Mouse (Mus musculus) macrophage (primary cell): ENCODE data around the gene Tango2. TPM values are rescaled to one million over a fixed set of nuclear protein-coding genes. Genes with fewer than 3 reads are reported as not detected.
"Not testable (repeated sequence)": the region's sequence is repeated elsewhere in the genome, so short reads cannot be mapped to it uniquely, and the experiment has no call there.

Source experiments
- H3K27ac ChIP-seq: fragments of 350-480 bp; formaldehyde crosslinking; 2 replicates; pipeline ENCODE4 v1.9.0; 2021
- H3K36me3 ChIP-seq: fragments of 350-480 bp; formaldehyde crosslinking; 2 replicates; pipeline ENCODE4 v1.9.0; 2021; ENCODE audit errors: inconsistent target
- H3K4me3 ChIP-seq: fragments of 350-480 bp; formaldehyde crosslinking; 2 replicates; pipeline ENCODE4 v1.9.0; 2021; ENCODE audit errors: inconsistent target
- H3K79me2 ChIP-seq: fragments of 350-480 bp; formaldehyde crosslinking; 2 replicates; pipeline ENCODE4 v1.9.0; 2021; ENCODE audit errors: inconsistent target
- WGBS: methylation state at CpG from one replicate; pipeline ENCODE4 v1.1.7; 2026; ENCODE audit warnings: inconsistent platforms; ENCODE audit not compliant: missing documents; 5-methylcytosine and 5-hydroxymethylcytosine counted together
- polyA plus RNA-seq: library from polyadenylated mRNA; stranded (reverse); fragments of 250-400 nt; gene quantifications from 3 replicates; pipeline ENCODE4 v1.2.4, GENCODE M21; 2018; ENCODE audit warnings: inconsistent platforms

Gene Tango2
- polyA plus RNA-seq, 1 experiment from 2014 or later: 16.5 TPM

GRCm38 (mm10) chr16:18342076-18342475 is 5.8 kb downstream of the Tango2 start:
- WGBS: 96% methylated on average over 2 of the region's 2 CpGs
- no peak overlapping the region for H3K27ac ChIP-seq
- peaks cover 14% of the 10 kb centered on the region for H3K36me3 ChIP-seq
- H3K4me3 ChIP-seq: no peak overlapping the region
- H3K79me2 ChIP-seq: peaks cover 44% of the 10 kb centered on the region

- H3K27ac ChIP-seq: no peak overlapping the region
- peaks cover 44% of the 10 kb centered on the region for H3K79me2 ChIP-seq
- WGBS: 93% methylated on average over 8 of the region's 8 CpGs
- no peak overlapping the region for H3K4me3 ChIP-seq
- H3K36me3 ChIP-seq: peaks cover 14% of the 10 kb centered on the region
These were observed 6.3 kb downstream of the Tango2 start for GRCm38 (mm10) chr16:18341605-18342004.

GRCm38 (mm10) chr16:18339866-18340265 is 8.0 kb downstream of the Tango2 start:
- Histone ChIP-seq H3K4me3 (no peak overlapping the region), H3K79me2 (peaks cover 44% of the 10 kb centered on the region), H3K27ac (no peak overlapping the region), H3K36me3 (peaks cover 23% of the 10 kb centered on the region)
- WGBS: 100% methylated on average over 1 of the region's 1 CpGs

GRCm38 (mm10) chr16:18337261-18337660 is 10.6 kb downstream of the Tango2 start:
- Histone ChIP-seq H3K4me3 (no peak overlapping the region), H3K79me2 (peaks cover 31% of the 10 kb centered on the region), H3K36me3 (peaks cover 30% of the 10 kb centered on the region), H3K27ac (no peak overlapping the region)
- 100% methylated on average over 4 of the region's 4 CpGs for WGBS

GRCm38 (mm10) chr16:18335981-18336380 is 11.9 kb downstream of the Tango2 start:
- Histone ChIP-seq H3K4me3 (no peak overlapping the region), H3K27ac (no peak overlapping the region), H3K79me2 (peaks cover 19% of the 10 kb centered on the region; the same call in 1 of the 2 replicates), H3K36me3 (peaks cover 30% of the 10 kb centered on the region)
- 84% methylated on average over 3 of the region's 3 CpGs for WGBS

GRCm38 (mm10) chr16:18333976-18334375 is 13.9 kb downstream of the Tango2 start:
- WGBS: 71% methylated on average over 3 of the region's 3 CpGs
- no peak overlapping the region for H3K4me3 ChIP-seq
- H3K27ac ChIP-seq: no peak overlapping the region
- no peaks in the 10 kb centered on the region; the same call in 1 of the 2 replicates for H3K79me2 ChIP-seq
- peaks cover 30% of the 10 kb centered on the region for H3K36me3 ChIP-seq

GRCm38 (mm10) chr16:18328524-18328923 is 19.4 kb downstream of the Tango2 start:
- Histone ChIP-seq H3K4me3 (no peak overlapping the region), H3K27ac (no peak overlapping the region), H3K36me3 (peaks cover 29% of the 10 kb centered on the region; the same call in 1 of the 2 replicates), H3K79me2 (no peaks in the 10 kb centered on the region; the same call in 1 of the 2 replicates)
- WGBS: 100% methylated on average over 1 of the region's 1 CpGs

- Histone ChIP-seq H3K79me2 (no peaks in the 10 kb centered on the region; the same call in 1 of the 2 replicates), H3K36me3 (peaks cover 30% of the 10 kb centered on the region), H3K27ac (no peak overlapping the region), H3K4me3 (no peak overlapping the region)
- over 99% methylated on average over 9 of the region's 9 CpGs for WGBS
These were observed 20.0 kb downstream of the Tango2 start for GRCm38 (mm10) chr16:18327936-18328335.

- Histone ChIP-seq H3K27ac (no peak overlapping the region), H3K36me3 (peaks cover 43% of the 10 kb centered on the region), H3K4me3 (no peak overlapping the region), H3K79me2 (no peaks in the 10 kb centered on the region; the same call in 1 of the 2 replicates)
- WGBS: 88% methylated on average over 4 of the region's 4 CpGs
These were observed 22.2 kb downstream of the Tango2 start for GRCm38 (mm10) chr16:18325741-18326140.

GRCm38 (mm10) chr16:18324031-18324430 is 23.9 kb downstream of the Tango2 start:
- no peak overlapping the region for H3K27ac ChIP-seq
- WGBS: 93% methylated on average over 6 of the region's 6 CpGs
- H3K79me2 ChIP-seq: no peaks in the 10 kb centered on the region; the same call in 1 of the 2 replicates
- H3K4me3 ChIP-seq: no peak overlapping the region
- H3K36me3 ChIP-seq: peaks cover 51% of the 10 kb centered on the region

GRCm38 (mm10) chr16:18323460-18323859 is 24.4 kb downstream of the Tango2 start:
- Histone ChIP-seq H3K36me3 (peaks cover 52% of the 10 kb centered on the region), H3K79me2 (no peaks in the 10 kb centered on the region; the same call in 1 of the 2 replicates), H3K27ac (no peak overlapping the region), H3K4me3 (no peak overlapping the region)
- 95% methylated on average over 2 of the region's 2 CpGs for WGBS

- H3K4me3 ChIP-seq: no peak overlapping the region
- WGBS: 89% methylated on average over 2 of the region's 2 CpGs
- H3K27ac ChIP-seq: no peak overlapping the region
- H3K36me3 ChIP-seq: peaks cover 45% of the 10 kb centered on the region
- H3K79me2 ChIP-seq: no peaks in the 10 kb centered on the region
These were observed 26.5 kb downstream of the Tango2 start for GRCm38 (mm10) chr16:18321443-18321842.

- 86% methylated on average over 3 of the region's 3 CpGs for WGBS
- peaks cover 39% of the 10 kb centered on the region for H3K36me3 ChIP-seq
These were observed 28.9 kb downstream of the Tango2 start for GRCm38 (mm10) chr16:18318992-18319391.

GRCm38 (mm10) chr16:18308159-18308558 is 39.7 kb downstream of the Tango2 start:
- H3K27ac ChIP-seq: no peak overlapping the region
- H3K36me3 ChIP-seq: peaks cover 73% of the 10 kb centered on the region
- H3K4me3 ChIP-seq: no peak overlapping the region
- no peaks in the 10 kb centered on the region for H3K79me2 ChIP-seq
- 100% methylated on average over 1 of the region's 1 CpGs for WGBS

More at GRCm38 (mm10) chr16:18318992-18319391, 28.9 kb downstream of the Tango2 start:
- Histone ChIP-seq H3K79me2 (no peaks in the 10 kb centered on the region), H3K27ac (no peak overlapping the region), H3K4me3 (no peak overlapping the region)

GRCm38 (mm10) chr16:18289614-18290013 is 58.3 kb downstream of the Tango2 start:
- Histone ChIP-seq H3K79me2 (peaks cover 41% of the 10 kb centered on the region), H3K27ac (peak overlapping the region; percentile 28; the same call in 1 of the 2 replicates)
- WGBS: 0% methylated on average over 4 of the region's 10 CpGs

More at GRCm38 (mm10) chr16:18289614-18290013, 58.3 kb downstream of the Tango2 start:
- peak overlapping the region; percentile 32 for H3K4me3 ChIP-seq
- not testable (repeated sequence) for H3K36me3 ChIP-seq
